Mouse (Mus musculus) embryo, embryonic 9.5 days (tissue): Measurements from ENCODE around the gene Bach1.

Experiments
- DNase-seq: peaks from one replicate; pipeline ENCODE4 v3.0.0-alpha.2; 2017; ENCODE audit errors: extremely low spot score

The Bach1 gene

DNA sequence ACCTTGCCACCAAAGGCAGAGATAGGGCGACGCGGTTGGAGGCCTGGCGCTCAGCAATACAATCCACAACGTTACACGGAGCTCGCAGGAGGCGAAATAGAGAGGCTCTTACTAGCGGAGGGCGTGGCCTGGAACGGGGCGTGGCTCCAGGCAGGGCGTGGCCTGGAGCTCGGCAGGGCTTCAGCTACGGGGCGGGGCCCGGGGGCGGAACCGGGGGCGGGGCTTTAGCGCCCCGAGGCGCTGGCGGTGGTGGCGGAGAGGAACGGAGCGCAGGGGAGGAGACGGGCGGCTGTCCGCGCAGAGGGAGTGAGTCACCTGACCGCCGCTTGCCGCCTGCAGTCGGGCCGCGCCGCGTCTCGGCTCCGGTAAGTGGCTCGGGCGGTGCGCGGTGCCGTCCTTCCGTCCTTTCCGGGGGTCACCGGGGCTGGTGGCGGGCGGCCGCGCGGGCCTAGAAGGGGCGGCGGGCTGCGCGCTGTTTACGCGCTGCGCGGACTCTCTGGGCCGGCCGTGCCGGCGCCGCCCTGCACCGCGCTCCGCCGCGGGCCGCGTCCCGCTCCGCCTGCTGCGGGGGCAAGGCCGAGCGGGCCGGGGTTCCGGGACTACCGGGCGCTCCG is at the start of gene Bach1:
Bach1 (plus strand) TSS at position 254 of the 614 bp plus-strand sequence.
- peak; percentile 98 for DNase-seq

DNA sequence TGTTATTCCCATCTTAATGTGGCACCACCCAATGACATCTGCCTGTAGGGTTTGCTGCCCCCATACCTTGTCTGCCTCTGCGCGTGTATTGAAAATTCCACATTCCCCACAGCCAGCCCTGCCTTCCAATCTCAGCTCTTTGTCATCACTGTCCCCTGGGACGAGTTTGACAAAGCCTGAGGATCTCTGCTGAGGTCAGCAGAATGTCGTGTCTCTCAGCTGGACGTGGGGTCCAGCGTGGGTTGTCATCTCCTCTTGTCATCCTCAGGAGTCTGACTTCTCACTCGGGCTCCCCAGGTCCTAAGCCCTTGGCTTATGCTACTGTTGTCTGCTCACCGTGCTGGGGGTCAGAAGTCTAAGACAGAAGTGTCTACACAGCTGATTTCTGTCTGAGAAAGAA is 46.4 kb upstream of the Bach1 start:
- DNase-seq, result no peak

DNA sequence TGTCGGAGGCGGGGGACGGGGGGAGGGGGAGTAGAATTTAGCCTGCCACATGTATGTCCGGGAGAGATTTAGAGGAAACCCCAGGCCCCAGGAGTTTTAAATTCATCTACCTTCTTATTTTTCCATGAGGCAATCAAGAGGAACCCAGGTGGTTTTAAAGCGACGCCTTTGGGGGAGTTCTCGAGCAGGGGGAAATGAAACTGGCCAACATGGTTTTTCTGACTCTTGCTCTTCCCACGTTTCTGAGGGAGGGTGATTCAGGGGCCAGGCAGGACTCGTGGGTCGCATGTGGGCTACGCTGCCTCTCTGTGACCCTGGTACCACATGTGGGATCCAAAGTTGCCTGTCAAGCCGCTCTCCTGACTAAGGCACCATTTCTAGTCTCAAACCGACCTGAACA is 45.8 kb upstream of the Bach1 start:
- DNase-seq, result no peak

GRCm38 (mm10) chr16:87654016-87654575 is 44.6 kb upstream of the Bach1 start:
- DNase-seq, result no peak

- no peak for DNase-seq
Observed at GRCm38 (mm10) chr16:87655005-87655404, 43.7 kb upstream of the Bach1 start.

DNA sequence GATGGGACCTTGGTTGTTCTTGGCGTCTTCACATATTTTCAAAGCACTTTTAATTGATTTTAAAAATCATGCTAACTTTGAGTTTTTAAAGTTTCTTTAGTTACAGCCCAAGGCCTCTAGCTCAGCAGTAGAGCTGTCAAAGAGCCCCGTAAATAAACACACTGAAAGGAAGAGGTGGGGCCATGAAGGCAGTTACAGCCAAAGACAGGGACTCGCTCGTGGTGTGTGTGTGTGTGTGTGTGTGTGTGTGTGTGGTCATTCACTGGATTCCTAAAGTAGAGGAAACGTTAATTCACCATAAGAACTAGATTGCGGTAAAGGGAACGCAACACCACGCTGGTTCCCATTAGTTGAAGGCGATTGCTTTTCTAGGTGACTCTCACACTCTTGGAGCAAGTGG is 43.2 kb upstream of the Bach1 start:
- no peak for DNase-seq

- no peak for DNase-seq
Observed at GRCm38 (mm10) chr16:87656771-87657170, 42.0 kb upstream of the Bach1 start.

DNA sequence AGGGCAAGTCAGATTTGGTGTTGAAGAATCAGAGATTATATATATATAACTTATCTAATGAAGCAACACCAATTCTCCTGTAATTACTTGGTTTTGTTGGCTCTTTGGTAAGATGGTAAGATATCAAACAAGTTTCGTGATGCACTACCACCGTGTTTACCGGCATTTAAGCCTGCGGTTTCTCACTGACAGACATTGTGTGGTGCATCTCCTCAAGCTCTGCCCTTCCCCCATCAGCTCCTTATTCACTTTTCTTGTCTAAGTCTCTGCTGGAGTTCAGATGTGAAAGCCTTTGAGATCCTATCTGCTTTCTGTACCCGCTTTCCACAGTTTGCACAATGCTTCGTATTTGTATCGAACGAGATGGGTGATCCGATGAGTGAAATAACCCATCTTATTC is 41.5 kb upstream of the Bach1 start:
- no peak for DNase-seq

GRCm38 (mm10) chr16:87661024-87661471 is 37.7 kb upstream of the Bach1 start:
- DNase-seq, result no peak

GRCm38 (mm10) chr16:87661636-87662035 is 37.1 kb upstream of the Bach1 start:
- no peak for DNase-seq

- no peak for DNase-seq
Observed at GRCm38 (mm10) chr16:87662528-87662927, 36.2 kb upstream of the Bach1 start.

DNA sequence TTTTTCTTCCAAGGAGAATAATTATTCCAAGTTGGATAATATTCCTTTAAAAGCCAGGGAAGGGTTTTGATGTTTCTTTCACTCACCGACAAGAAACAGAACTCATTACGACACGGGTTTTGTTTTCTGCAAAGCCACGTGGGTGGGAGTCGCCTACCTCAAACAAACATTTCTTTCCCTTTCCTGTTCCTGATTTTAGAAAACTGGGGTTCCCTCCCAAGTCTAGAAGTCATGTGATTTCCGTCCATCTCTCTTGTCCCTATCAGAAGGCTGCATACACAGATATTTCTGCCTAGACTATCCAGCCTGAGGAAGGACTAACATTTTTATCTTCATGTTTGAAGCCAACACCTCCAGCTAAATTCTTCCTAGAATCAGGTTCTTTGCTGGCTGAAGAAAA is 34.9 kb upstream of the Bach1 start:
- DNase-seq, result no peak

- DNase-seq, result no peak
Observed at GRCm38 (mm10) chr16:87665246-87665645, 33.5 kb upstream of the Bach1 start.

GRCm38 (mm10) chr16:87665752-87666619 is 32.8 kb upstream of the Bach1 start:
- no peak for DNase-seq

DNA sequence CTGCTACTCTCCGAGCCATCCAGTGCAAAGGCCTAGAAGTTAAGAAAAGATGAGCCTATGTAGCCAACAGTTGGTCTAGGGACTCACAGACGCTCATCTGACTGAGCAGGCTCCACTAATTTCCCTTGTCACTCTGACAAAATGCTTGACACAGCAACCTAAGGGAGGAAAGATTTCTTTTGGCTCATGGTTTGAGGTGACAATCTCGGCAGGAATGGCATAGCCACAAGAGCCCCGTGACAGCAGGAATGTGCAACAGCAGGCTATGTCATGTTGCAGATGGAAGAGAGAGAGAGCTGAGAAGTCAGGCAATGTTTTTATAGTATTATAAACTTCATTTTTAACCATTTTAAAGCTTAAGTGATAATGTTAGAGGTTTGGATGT is 32.1 kb upstream of the Bach1 start:
- no peak for DNase-seq

GRCm38 (mm10) chr16:87668002-87668401 is 30.7 kb upstream of the Bach1 start:
- no peak for DNase-seq

GRCm38 (mm10) chr16:87670091-87670820 is 28.5 kb upstream of the Bach1 start:
- no peak for DNase-seq

- no peak for DNase-seq
Observed at GRCm38 (mm10) chr16:87670821-87671165, 28.0 kb upstream of the Bach1 start.

DNA sequence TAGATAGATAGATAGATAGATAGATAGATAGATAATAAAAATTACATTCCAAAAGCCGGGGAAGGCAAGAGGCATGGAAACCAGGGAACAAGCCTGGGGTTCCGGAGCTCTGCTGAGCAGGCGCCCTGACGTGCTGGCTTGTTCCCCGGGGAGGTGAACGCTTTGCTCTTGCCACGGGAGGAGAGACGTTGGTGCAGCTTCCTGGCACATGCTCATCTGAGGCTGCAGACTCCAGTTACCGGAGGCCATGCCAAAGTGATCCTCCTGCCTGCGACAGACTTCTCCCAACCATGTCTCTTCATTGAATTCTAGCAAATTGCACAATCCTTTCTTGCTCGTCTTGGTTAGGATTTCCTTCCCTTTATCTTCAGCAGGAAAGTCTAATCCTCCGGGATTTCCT is 27.4 kb upstream of the Bach1 start:
- DNase-seq, result no peak

GRCm38 (mm10) chr16:87673155-87673554 is 25.6 kb upstream of the Bach1 start:
- no peak for DNase-seq

DNA sequence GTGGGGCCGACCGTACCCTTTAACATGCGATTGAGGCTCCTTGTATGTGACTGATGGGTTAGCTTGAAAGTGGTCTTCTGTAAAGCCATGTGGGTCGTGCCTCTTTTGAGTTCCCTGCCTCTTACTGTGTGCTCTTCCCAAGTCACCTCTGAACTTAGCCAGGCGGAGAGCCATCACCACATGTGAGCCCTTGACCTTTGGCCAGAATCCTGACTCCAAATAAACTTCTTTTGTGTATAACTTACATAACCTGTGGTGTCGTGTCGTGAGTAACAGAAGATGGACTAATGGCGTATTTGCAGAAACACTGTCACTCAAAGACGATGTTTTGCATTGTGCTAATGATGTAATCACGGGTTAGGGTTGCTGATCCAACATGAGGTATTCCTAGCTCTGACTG is 22.6 kb upstream of the Bach1 start:
- no peak for DNase-seq

DNA sequence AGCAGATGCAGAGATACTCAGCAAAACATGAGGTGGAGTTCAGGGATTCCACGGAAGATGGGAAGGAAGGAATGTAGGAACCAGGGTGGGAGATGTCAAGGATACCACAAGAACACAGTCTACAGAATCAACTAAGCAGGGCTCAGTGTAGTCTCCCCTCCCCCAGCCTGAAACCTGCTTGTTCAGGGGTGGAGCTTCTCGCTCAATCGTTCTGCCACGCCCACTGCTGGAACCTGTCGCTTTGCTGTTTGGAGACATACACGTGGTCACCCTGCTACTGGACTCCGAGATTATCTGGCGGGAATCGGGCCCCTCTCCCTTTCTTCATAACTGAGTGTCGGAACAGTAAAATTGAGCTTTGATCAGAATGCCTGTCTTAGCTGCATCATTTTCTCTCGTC is 20.1 kb upstream of the Bach1 start:
- DNase-seq, result no peak
